ENCODE assay signal across 15 mouse cellular contexts in genomic region chr5:32155927-32156326, GRCm38 (mm10).
"Had no signal": no experiment of that assay in that cellular context is flagged by ENCODE, and none has a peak within 500 bp of the region (broad histone marks: within the 10 kb centered on the region; RNA-seq: fewer than 3 reads in every experiment).

No protein-coding gene starts in this region.

- H3K27me3 ChIP-seq: liver, embryonic 15.5 days; megakaryocyte, embryonic 14.5 days; neural tube, embryonic 13.5 days had no signal

- H3K27ac ChIP-seq: limb, embryonic 13.5 days; liver, embryonic 15.5 days; macrophage; midbrain, embryonic 15.5 days; neural tube, embryonic 13.5 days had no signal

- ATAC-seq: lung, postnatal 0 days; midbrain, embryonic 15.5 days had no signal

- H3K4me2 ChIP-seq: limb, embryonic 13.5 days; liver, embryonic 15.5 days; midbrain, embryonic 11.5 days; midbrain, embryonic 15.5 days; neural tube, embryonic 13.5 days had no signal

- H3K4me1 ChIP-seq: liver, embryonic 15.5 days had no signal

- H3K9me3 ChIP-seq: limb, embryonic 13.5 days; liver, embryonic 15.5 days; megakaryocyte, embryonic 14.5 days; midbrain, embryonic 15.5 days; neural tube, embryonic 13.5 days had no signal

- H3K36me3 ChIP-seq: liver, embryonic 15.5 days; midbrain, embryonic 15.5 days; neural tube, embryonic 13.5 days had no signal

- DNase-seq: kidney, postnatal 10 days; left cerebral cortex, postnatal 4 days; lung, adult 2 months; retina, postnatal 1 day; right cerebral cortex, postnatal 4 days; spleen, adult 18-20 months; thymus, postnatal 36 days had no signal

- H3K4me3 ChIP-seq: limb, embryonic 13.5 days; liver, embryonic 15.5 days; megakaryocyte, embryonic 14.5 days; midbrain, embryonic 15.5 days; neural tube, embryonic 13.5 days had no signal

- H3K9ac ChIP-seq: limb, embryonic 13.5 days; liver, embryonic 15.5 days; midbrain, embryonic 15.5 days; neural tube, embryonic 13.5 days had no signal
